ENCODE assay signal across 22 mouse cellular contexts in the genomic region with DNA sequence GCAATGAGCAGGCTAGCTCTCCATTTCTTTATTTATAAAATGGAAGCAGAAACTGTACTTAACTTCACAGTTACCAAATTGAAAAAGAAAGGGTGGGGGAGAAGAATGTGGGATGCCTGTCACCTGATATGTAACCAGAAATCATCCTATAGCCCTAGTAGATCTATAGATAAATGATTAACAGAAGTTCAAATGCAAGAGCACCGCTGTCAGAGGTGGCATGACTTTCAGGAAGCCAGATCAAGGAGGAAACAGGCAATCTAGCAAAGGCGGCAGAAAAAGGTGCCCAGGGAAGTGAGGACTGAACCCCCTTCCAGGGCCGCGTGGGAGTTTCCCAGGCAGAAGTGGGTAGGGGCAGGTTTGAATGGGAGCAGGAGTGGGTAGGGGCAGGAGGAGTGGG. TPM values are rescaled to one million over a fixed set of nuclear protein-coding genes. Genes with fewer than 3 reads are reported as not detected.
"Had no signal": no experiment of that assay in that cellular context is flagged by ENCODE, and none has a peak within 500 bp of the region (broad histone marks: within the 10 kb centered on the region; RNA-seq: fewer than 3 reads in every experiment).

No protein-coding gene starts in this region.

- H3K4me1 ChIP-seq: limb, embryonic 12.5 days; limb, embryonic 15.5 days; lung, embryonic 15.5 days; megakaryocyte, embryonic 14.5 days; midbrain, embryonic 10.5 days; midbrain, embryonic 13.5 days; neural tube, embryonic 13.5 days; stomach, embryonic 15.5 days had no signal

- ATAC-seq: hindbrain, embryonic 16.5 days; midbrain, embryonic 13.5 days; midbrain, embryonic 16.5 days had no signal

- H3K36me3 ChIP-seq: limb, embryonic 12.5 days; limb, embryonic 15.5 days; lung, embryonic 15.5 days; midbrain, embryonic 10.5 days; midbrain, embryonic 13.5 days; neural tube, embryonic 13.5 days; stomach, embryonic 15.5 days had no signal

- H3K27ac ChIP-seq: limb, embryonic 12.5 days; limb, embryonic 15.5 days; liver, embryonic 14.5 days; lung, embryonic 15.5 days; midbrain, embryonic 10.5 days; midbrain, embryonic 13.5 days; neural tube, embryonic 13.5 days; stomach, embryonic 15.5 days had no signal

- H3K4me3 ChIP-seq: limb, embryonic 12.5 days; limb, embryonic 15.5 days; lung, embryonic 15.5 days; megakaryocyte, embryonic 14.5 days; midbrain, embryonic 10.5 days; midbrain, embryonic 13.5 days; myocyte; neural tube, embryonic 13.5 days; stomach, embryonic 15.5 days had no signal

- H3K27me3 ChIP-seq: limb, embryonic 12.5 days; limb, embryonic 15.5 days; lung, embryonic 15.5 days; midbrain, embryonic 13.5 days; neural tube, embryonic 13.5 days; stomach, embryonic 15.5 days had no signal

- H3K4me2 ChIP-seq: limb, embryonic 12.5 days; limb, embryonic 15.5 days; lung, embryonic 15.5 days; midbrain, embryonic 13.5 days; neural tube, embryonic 13.5 days; stomach, embryonic 15.5 days had no signal

- DNase-seq: kidney, adult 2 months; kidney, postnatal 10 days; layer of hippocampus, postnatal 36 days; left cerebral cortex, postnatal 4 days; lung, adult 18-20 months; lung, postnatal 10 days; lung, postnatal 36 days; right cerebral cortex, postnatal 4 days; spleen, adult 18-20 months; thymus, postnatal 25 days had no signal

- H3K9ac ChIP-seq: limb, embryonic 12.5 days; limb, embryonic 15.5 days; liver, embryonic 14.5 days; lung, embryonic 15.5 days; midbrain, embryonic 13.5 days; neural tube, embryonic 13.5 days; stomach, embryonic 15.5 days had no signal

- H3K9me3 ChIP-seq: limb, embryonic 12.5 days; limb, embryonic 15.5 days; lung, embryonic 15.5 days; megakaryocyte, embryonic 14.5 days; midbrain, embryonic 10.5 days; midbrain, embryonic 13.5 days; neural tube, embryonic 13.5 days; stomach, embryonic 15.5 days had no signal

RNA-seq across cellular contexts. Expression of gene Mmp20, which starts 29.9 kb away (rescaled TPM):
- polyA plus RNA-seq: hindbrain, embryonic 16.5 days; kidney, adult 2 months; limb, embryonic 12.5 days; limb, embryonic 15.5 days; liver, embryonic 14.5 days; lung, embryonic 15.5 days; midbrain, embryonic 10.5 days; midbrain, embryonic 13.5 days; midbrain, embryonic 16.5 days; myocyte; neural tube, embryonic 13.5 days; stomach, embryonic 15.5 days had no signal

RNA-seq across cellular contexts. Expression of gene Mmp7, which starts 33.9 kb away (rescaled TPM):
- polyA plus RNA-seq: hindbrain, embryonic 16.5 days; kidney, adult 2 months; limb, embryonic 12.5 days; liver, embryonic 14.5 days; lung, embryonic 15.5 days; midbrain, embryonic 10.5 days; midbrain, embryonic 13.5 days; midbrain, embryonic 16.5 days; myocyte; neural tube, embryonic 13.5 days had no signal
